29 mouse cellular contexts compared by ENCODE assay signal in genomic region chr10:92289230-92289629, GRCm38 (mm10).
DNase-seq lines count a peak whose midpoint lies in the region; ATAC-seq and TF ChIP-seq lines count a peak whose summit lies in the region.
"Had no signal": no experiment of that assay in that cellular context is flagged by ENCODE, and none has a peak within 500 bp of the region (broad histone marks: within the 10 kb centered on the region; RNA-seq: fewer than 3 reads in every experiment).

No protein-coding gene starts in this region.

- ATAC-seq in heart, embryonic 12.5 days (ENCODE audit: insufficient number of reproducible peaks, low FRiP score) = no peak
- ATAC-seq in midbrain, embryonic 14.5 days (ENCODE audit: low FRiP score, low TSS enrichment) = no peak
- ATAC-seq in midbrain, embryonic 13.5 days = no peak
- no peak for ATAC-seq in kidney, embryonic 14.5 days (ENCODE audit: low FRiP score, low TSS enrichment)
- ATAC-seq: forebrain, embryonic 16.5 days; liver, embryonic 12.5 days; liver, postnatal 0 days had no signal

- peak; percentile 74 for DNase-seq in heart, adult 11 months
- DNase-seq in midbrain, embryonic 14.5 days = peak; percentile 41
- peak; percentile 46 for DNase-seq in lung, postnatal 10 days
- no peak for DNase-seq in left cerebral cortex, adult 2 months (ENCODE audit: extremely low spot score in 1 of 2, low spot score in 2 of 2)
- no peak for DNase-seq in right cerebral cortex, postnatal 36 days (ENCODE audit: low spot score in 2 of 2)
- DNase-seq: adrenal gland, postnatal 25 days; cerebellum, adult 18-20 months; cerebellum, postnatal 10 days; gastrocnemius, adult 2 months; heart, postnatal 36 days; kidney, adult 18-20 months; kidney, postnatal 36 days; left cerebral cortex, postnatal 4 days; liver, postnatal 0 days; right cerebral cortex, postnatal 25 days; spleen, adult 18-20 months; thymus, postnatal 25 days had no signal

- WGBS in heart, embryonic 12.5 days = 57% methylated on average over 5 of the region's 5 CpGs
- WGBS in midbrain, embryonic 14.5 days = 17% methylated on average over 5 of the region's 5 CpGs
- WGBS in midbrain, embryonic 13.5 days = 37% methylated on average over 5 of the region's 5 CpGs
- WGBS in kidney, embryonic 14.5 days = 72% methylated on average over 5 of the region's 5 CpGs

- no peaks in the 10 kb centered on the region for H3K9me3 ChIP-seq in heart, embryonic 12.5 days (replicated peaks)
- H3K9me3 ChIP-seq in midbrain, embryonic 14.5 days (ENCODE audit: control insufficient read depth, low read length) = no peaks in the 10 kb centered on the region
- H3K9me3 ChIP-seq in midbrain, embryonic 13.5 days = no peaks in the 10 kb centered on the region
- no peaks in the 10 kb centered on the region for H3K9me3 ChIP-seq in kidney, embryonic 14.5 days (ENCODE audit: control insufficient read depth, low read length)
- H3K9me3 ChIP-seq: embryonic facial prominence, embryonic 13.5 days; heart, embryonic 10.5 days; hindbrain, embryonic 15.5 days; liver, embryonic 12.5 days had no signal

- no peak overlapping the region for H3K4me2 ChIP-seq in heart, embryonic 12.5 days
- H3K4me2 ChIP-seq in midbrain, embryonic 14.5 days (ENCODE audit: low read length) = no peak overlapping the region
- H3K4me2 ChIP-seq in midbrain, embryonic 13.5 days (replicated peaks) = no peak overlapping the region
- H3K4me2 ChIP-seq in kidney, embryonic 14.5 days (replicated peaks; ENCODE audit: low read depth, low read length) = no peak overlapping the region
- H3K4me2 ChIP-seq: embryonic facial prominence, embryonic 13.5 days; hindbrain, embryonic 15.5 days; liver, embryonic 12.5 days; midbrain, embryonic 11.5 days had no signal

- TF ChIP-seq CTCF in left cerebral cortex, adult 2 months (IDR thresholded peaks at IDR 0.05) = no peak

- H3K27me3 ChIP-seq in heart, embryonic 12.5 days (replicated peaks) = no peaks in the 10 kb centered on the region
- no peaks in the 10 kb centered on the region for H3K27me3 ChIP-seq in midbrain, embryonic 14.5 days (ENCODE audit: control insufficient read depth, insufficient read depth, low read length)
- H3K27me3 ChIP-seq in midbrain, embryonic 13.5 days = no peaks in the 10 kb centered on the region
- H3K27me3 ChIP-seq in kidney, embryonic 14.5 days (ENCODE audit: control insufficient read depth, insufficient read depth, low read length) = no peaks in the 10 kb centered on the region
- H3K27me3 ChIP-seq: CH12.LX; embryonic facial prominence, embryonic 13.5 days; hindbrain, embryonic 15.5 days; liver, embryonic 12.5 days had no signal

- H3K9ac ChIP-seq in heart, embryonic 12.5 days = no peak overlapping the region
- H3K9ac ChIP-seq in midbrain, embryonic 14.5 days (replicated peaks; ENCODE audit: low read length) = no peak overlapping the region
- no peak overlapping the region for H3K9ac ChIP-seq in midbrain, embryonic 13.5 days (replicated peaks)
- no peak overlapping the region for H3K9ac ChIP-seq in kidney, embryonic 14.5 days (ENCODE audit: low read depth, low read length)
- H3K9ac ChIP-seq: embryonic facial prominence, embryonic 13.5 days; hindbrain, embryonic 15.5 days; liver, embryonic 12.5 days; liver, postnatal 0 days had no signal

- H3K4me3 ChIP-seq in heart, embryonic 12.5 days = no peak overlapping the region
- H3K4me3 ChIP-seq in midbrain, embryonic 14.5 days (replicated peaks; ENCODE audit: low read depth, low read length) = no peak overlapping the region
- H3K4me3 ChIP-seq in midbrain, embryonic 13.5 days (replicated peaks) = no peak overlapping the region
- no peak overlapping the region for H3K4me3 ChIP-seq in left cerebral cortex, adult 2 months
- H3K4me3 ChIP-seq in kidney, embryonic 14.5 days (ENCODE audit: low read length) = no peak overlapping the region
- H3K4me3 ChIP-seq: embryonic facial prominence, embryonic 13.5 days; gastrocnemius, adult 2 months; heart, embryonic 10.5 days; hindbrain, embryonic 15.5 days; layer of hippocampus, adult 2 months; liver, embryonic 12.5 days had no signal

- H3K4me1 ChIP-seq in heart, embryonic 12.5 days (replicated peaks) = no peaks in the 10 kb centered on the region
- H3K4me1 ChIP-seq in midbrain, embryonic 14.5 days (ENCODE audit: control insufficient read depth, insufficient read depth, low read length) = no peaks in the 10 kb centered on the region
- no peaks in the 10 kb centered on the region for H3K4me1 ChIP-seq in midbrain, embryonic 13.5 days (replicated peaks)
- H3K4me1 ChIP-seq in kidney, embryonic 14.5 days (ENCODE audit: control insufficient read depth, insufficient read depth, low read length) = no peaks in the 10 kb centered on the region
- H3K4me1 ChIP-seq: embryonic facial prominence, embryonic 13.5 days; heart, embryonic 10.5 days; liver, embryonic 12.5 days had no signal

- H3K27ac ChIP-seq in heart, embryonic 12.5 days (ENCODE audit: poor library complexity, severe bottlenecking) = no peak overlapping the region
- H3K27ac ChIP-seq in midbrain, embryonic 14.5 days (replicated peaks; ENCODE audit: low read depth, low read length) = no peak overlapping the region
- no peak overlapping the region for H3K27ac ChIP-seq in midbrain, embryonic 13.5 days
- no peak overlapping the region for H3K27ac ChIP-seq in left cerebral cortex, adult 2 months
- H3K27ac ChIP-seq in kidney, embryonic 14.5 days (ENCODE audit: low read depth, low read length) = no peak overlapping the region
- H3K27ac ChIP-seq: embryonic facial prominence, embryonic 13.5 days; gastrocnemius, adult 2 months; heart, embryonic 10.5 days; hindbrain, embryonic 15.5 days; layer of hippocampus, adult 2 months; liver, embryonic 12.5 days had no signal

- no peaks in the 10 kb centered on the region for H3K36me3 ChIP-seq in heart, embryonic 12.5 days
- no peaks in the 10 kb centered on the region for H3K36me3 ChIP-seq in midbrain, embryonic 14.5 days (ENCODE audit: control insufficient read depth, insufficient read depth, low read length)
- H3K36me3 ChIP-seq in midbrain, embryonic 13.5 days = no peaks in the 10 kb centered on the region
- H3K36me3 ChIP-seq in kidney, embryonic 14.5 days (ENCODE audit: control insufficient read depth, insufficient read depth, low read length) = no peaks in the 10 kb centered on the region
- H3K36me3 ChIP-seq: embryonic facial prominence, embryonic 13.5 days; G1E; heart, embryonic 10.5 days; hindbrain, embryonic 15.5 days; liver, embryonic 12.5 days had no signal

- intact Hi-C loops in left cerebral cortex, adult 2 months (cut with DNase I) = no loop called here

Comparison
In these comparisons a context has a peak if more than half of its experiments do, and no peak if none do; other contexts are left out.
1. DNase-seq: peak in heart, adult 11 months (single experiment), midbrain, embryonic 14.5 days (single experiment) and lung, postnatal 10 days (single experiment); none in left cerebral cortex, adult 2 months (0 of 2) and right cerebral cortex, postnatal 36 days (0 of 2).